Mouse (Mus musculus) E14TG2a.4 (cell line): ENCODE results near the gene Bicd1.
"Not testable (repeated sequence)": the region's sequence is repeated elsewhere in the genome, so short reads cannot be mapped to it uniquely, and the experiment has no call there.

Source experiments
- H3K27me3 ChIP-seq: 2 replicates; pipeline ENCODE4 v1.6.1; 2014; ENCODE audit warnings: low read length, control low read depth; ENCODE audit not compliant: insufficient read depth
- H3K36me3 ChIP-seq: 2 replicates; pipeline ENCODE4 v1.6.1; 2014; ENCODE audit warnings: low read length, control low read depth; ENCODE audit not compliant: insufficient read depth
- H3K4me1 ChIP-seq: replicated peaks from 2 replicates; pipeline ENCODE4 v1.6.1; 2014; ENCODE audit warnings: low read depth, low read length, control low read depth
- H3K4me3 ChIP-seq: replicated peaks from 2 replicates; pipeline ENCODE4 v1.5.1; 2014; ENCODE audit warnings: mild to moderate bottlenecking, low read length
- H3K9me3 ChIP-seq: 2 replicates; pipeline ENCODE4 v1.6.1; 2014; ENCODE audit warnings: low read length, control low read depth
- CTCF ChIP-seq: conservative IDR thresholded peaks from 2 replicates; pipeline ENCODE4 v1.5.1; 2014; ENCODE audit warnings: low read length
- NANOG ChIP-seq: IDR thresholded peaks from 2 replicates; pipeline ENCODE4 v1.6.1; 2014; ENCODE audit warnings: borderline replicate concordance, low read length, mixed read lengths
- POU5F1 ChIP-seq: IDR thresholded peaks from 2 replicates; pipeline ENCODE4 v1.6.1; 2014; ENCODE audit warnings: low read length, borderline replicate concordance

Bicd1 gene

GRCm38 (mm10) chr6:149408833-149409332, at the start of gene Bicd1:
Bicd1 (plus strand) TSS chr6:149408886.
- no peak for TF ChIP-seq NANOG
- TF ChIP-seq POU5F1, result no peak
- no peak for TF ChIP-seq CTCF
- Histone ChIP-seq H3K27me3 (peaks cover 6% of the 10 kb centered on the region), H3K36me3 (no peaks in the 10 kb centered on the region), H3K4me3 (peak within 1 kb of the TSS; percentile 87), H3K9me3 (no peaks in the 10 kb centered on the region), H3K4me1 (peaks cover 13% of the 10 kb centered on the region)

GRCm38 (mm10) chr6:149362533-149362932, 46.2 kb upstream of the Bicd1 start:
- H3K36me3 ChIP-seq, H3K27me3 ChIP-seq, H3K4me3 ChIP-seq, H3K4me1 ChIP-seq: not testable (repeated sequence)
- H3K9me3 ChIP-seq, result peaks cover 90% of the 10 kb centered on the region

- not testable (repeated sequence) for H3K4me1 ChIP-seq, H3K36me3 ChIP-seq, H3K27me3 ChIP-seq, H3K4me3 ChIP-seq
- H3K9me3 ChIP-seq, result peaks cover 78% of the 10 kb centered on the region
Measured at GRCm38 (mm10) chr6:149365975-149366374, 42.7 kb upstream of the Bicd1 start.

GRCm38 (mm10) chr6:149366403-149366802, 42.3 kb upstream of the Bicd1 start:
- Histone ChIP-seq H3K4me1 (no peaks in the 10 kb centered on the region), H3K27me3 (no peaks in the 10 kb centered on the region), H3K36me3 (peaks cover 5% of the 10 kb centered on the region; the same call in 1 of the 2 replicates), H3K9me3 (peaks cover 74% of the 10 kb centered on the region), H3K4me3 (no peak overlapping the region)
- TF ChIP-seq POU5F1 (no peak), NANOG (no peak), CTCF (no peak)

- Histone ChIP-seq H3K36me3 (no peaks in the 10 kb centered on the region), H3K27me3 (no peaks in the 10 kb centered on the region), H3K9me3 (peaks cover 3% of the 10 kb centered on the region; the same call in 1 of the 2 replicates), H3K4me3 (no peak overlapping the region), H3K4me1 (peaks cover 15% of the 10 kb centered on the region)
- TF ChIP-seq CTCF (peak; percentile 34), NANOG (no peak), POU5F1 (no peak)
Measured at GRCm38 (mm10) chr6:149374986-149375457, 33.7 kb upstream of the Bicd1 start.

GRCm38 (mm10) chr6:149383531-149383930, 25.2 kb upstream of the Bicd1 start:
- no peaks in the 10 kb centered on the region for H3K9me3 ChIP-seq
- H3K27me3 ChIP-seq, result no peaks in the 10 kb centered on the region
- H3K4me1 ChIP-seq, result no peaks in the 10 kb centered on the region; the same call in 1 of the 2 replicates
- TF ChIP-seq POU5F1, result no peak
- TF ChIP-seq NANOG, result no peak
- TF ChIP-seq CTCF, result no peak
- no peaks in the 10 kb centered on the region for H3K36me3 ChIP-seq
- no peak overlapping the region for H3K4me3 ChIP-seq

- no peaks in the 10 kb centered on the region for H3K9me3 ChIP-seq
Measured at GRCm38 (mm10) chr6:149386389-149386788, 22.3 kb upstream of the Bicd1 start.

GRCm38 (mm10) chr6:149389626-149390025, 19.1 kb upstream of the Bicd1 start:
- H3K36me3 ChIP-seq, H3K4me3 ChIP-seq, H3K9me3 ChIP-seq, H3K4me1 ChIP-seq, H3K27me3 ChIP-seq: not testable (repeated sequence)

More at GRCm38 (mm10) chr6:149386389-149386788, 22.3 kb upstream of the Bicd1 start:
- Histone ChIP-seq H3K36me3 (no peaks in the 10 kb centered on the region), H3K27me3 (no peaks in the 10 kb centered on the region), H3K4me1 (no peaks in the 10 kb centered on the region; the same call in 1 of the 2 replicates), H3K4me3 (no peak overlapping the region)
- TF ChIP-seq NANOG, result no peak
- no peak for TF ChIP-seq POU5F1
- no peak for TF ChIP-seq CTCF

GRCm38 (mm10) chr6:149399396-149399795, 9.3 kb upstream of the Bicd1 start:
- no peaks in the 10 kb centered on the region for H3K36me3 ChIP-seq
- no peaks in the 10 kb centered on the region for H3K9me3 ChIP-seq
- no peaks in the 10 kb centered on the region for H3K27me3 ChIP-seq
- no peaks in the 10 kb centered on the region for H3K4me1 ChIP-seq
- TF ChIP-seq NANOG (no peak), CTCF (no peak), POU5F1 (no peak)
- H3K4me3 ChIP-seq, result no peak overlapping the region

GRCm38 (mm10) chr6:149409341-149409740, 655 bp downstream of the Bicd1 start:
- peak overlapping the region; percentile 87 for H3K4me3 ChIP-seq
- no peaks in the 10 kb centered on the region for H3K36me3 ChIP-seq
- H3K9me3 ChIP-seq, result no peaks in the 10 kb centered on the region
- peaks cover 15% of the 10 kb centered on the region for H3K4me1 ChIP-seq
- TF ChIP-seq CTCF (no peak), POU5F1 (no peak), NANOG (no peak)
- H3K27me3 ChIP-seq, result peaks cover 6% of the 10 kb centered on the region
